Mouse (Mus musculus): ENCODE results near the gene Gm49450.

GRCm38 (mm10) chr15:98943133-98943532, 10.2 kb downstream of the Gm49450 start:
- TF ChIP-seq POLR2A (IDR thresholded peaks at IDR 0.05; ENCODE audit: low read depth, low read length) = no peak
- TF ChIP-seq CTCF (IDR thresholded peaks at IDR 0.05; ENCODE audit: extremely low read depth, insufficient read length, insufficient replicate concordance, low read depth, low read length) = no peak

Measured in small intestine, adult 2 months (tissue).